Mouse (Mus musculus) brain, adult 2 months (tissue): Measurements from ENCODE around the gene Tob2.

Source experiments
- DNase-seq: peaks from one replicate; pipeline ENCODE4 v3.0.0; 2011; ENCODE audit warnings: low read depth, low spot score

The Tob2 gene

DNA sequence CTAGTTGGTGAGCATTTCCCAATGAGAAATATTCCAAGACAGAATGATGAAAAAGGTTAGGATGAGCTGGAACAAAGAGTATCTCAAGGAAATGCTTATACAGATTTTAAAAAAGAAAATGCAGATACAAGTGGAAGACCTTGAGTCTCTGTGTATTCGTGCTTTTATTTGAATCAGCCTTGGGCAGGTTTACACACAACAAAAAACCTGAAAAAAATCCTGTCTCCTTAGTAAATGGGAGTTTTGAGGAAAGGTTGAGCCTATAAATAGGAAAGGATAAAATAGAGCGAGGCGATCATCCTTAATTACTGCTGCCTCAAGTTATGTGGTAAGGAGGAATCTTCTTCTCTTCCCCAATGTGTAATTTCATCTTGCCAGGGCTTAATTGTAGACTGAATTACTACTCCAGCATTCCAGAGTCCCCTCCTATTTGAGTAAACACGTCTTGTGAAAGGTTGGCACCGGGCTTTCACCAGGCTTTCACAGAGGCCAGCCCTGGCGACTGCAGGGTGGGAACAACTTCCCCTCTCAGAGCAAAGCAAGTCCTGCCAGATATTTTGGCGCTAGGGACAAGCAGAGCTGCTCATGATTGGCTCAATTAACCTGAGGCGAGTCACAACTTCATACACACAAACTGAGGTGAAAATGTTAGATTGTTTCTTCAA lies 2.0 kb upstream of the Tob2 start:
- peak; percentile 72 for DNase-seq

DNA sequence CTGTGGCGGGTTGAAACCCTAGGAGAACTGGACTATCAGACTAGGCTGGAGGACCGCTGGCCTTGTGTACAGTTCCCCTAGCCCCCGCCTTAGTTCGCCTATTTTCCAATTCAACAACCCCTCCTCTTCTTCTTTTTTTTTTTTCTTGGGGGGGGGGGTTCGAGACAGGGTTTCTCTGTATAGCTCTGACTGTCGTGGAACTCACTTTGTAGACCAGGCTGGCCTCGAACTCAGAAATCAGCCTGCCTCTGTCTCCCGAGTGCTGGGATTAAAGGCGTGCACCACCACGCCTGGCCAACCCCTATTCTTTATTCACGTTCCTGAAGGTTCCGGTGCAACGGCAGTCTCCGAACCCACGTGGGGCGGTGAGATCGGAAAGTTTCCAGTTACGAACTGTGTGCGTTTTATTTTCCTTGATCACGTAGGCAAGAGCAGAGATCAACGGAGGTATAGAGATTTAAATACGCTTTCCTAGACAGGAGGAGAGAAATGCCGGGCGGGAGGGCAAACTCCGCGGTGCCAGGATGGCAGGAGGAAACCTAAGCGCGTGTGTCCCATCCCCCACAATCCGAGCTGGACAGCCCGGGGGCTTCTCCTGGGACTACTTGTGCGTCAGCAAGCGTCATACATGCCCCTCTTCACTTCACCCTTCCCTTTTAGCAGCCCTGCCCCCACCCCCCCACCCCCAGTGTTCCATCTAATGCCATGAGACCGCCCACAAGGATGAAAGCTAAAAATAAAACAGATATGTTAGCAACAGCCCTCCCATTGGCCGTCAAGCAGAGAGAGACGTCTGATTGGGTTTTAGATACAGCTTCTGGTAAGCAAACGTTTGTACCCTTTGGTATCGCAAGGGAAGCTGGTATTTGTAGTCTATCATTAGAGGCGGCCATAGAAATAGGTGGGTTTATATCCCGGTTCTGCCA lies 997 bp upstream of the Tob2 start:
- peak; percentile 99 for DNase-seq

DNA sequence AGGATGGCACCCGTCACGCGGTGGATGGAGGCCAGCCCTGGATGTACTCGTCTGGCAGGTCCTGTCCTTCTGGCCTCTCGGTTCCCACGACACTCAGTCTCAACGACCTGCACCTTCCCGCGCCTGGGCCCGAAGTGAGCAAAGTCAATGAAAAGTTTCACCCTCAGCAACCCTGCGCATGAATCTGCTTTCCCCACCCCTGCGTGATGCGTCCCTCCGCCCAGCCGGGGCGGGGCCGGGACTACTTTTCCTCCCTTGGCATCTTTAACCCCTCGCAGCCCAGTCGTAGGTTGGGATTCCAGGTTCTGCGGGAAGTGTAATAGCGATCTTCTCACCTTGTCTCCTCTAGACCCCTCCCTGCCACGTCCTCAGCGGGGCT lies 469 bp downstream of the Tob2 start:
- DNase-seq = peak; percentile 97

- no peak for DNase-seq
Observed at GRCm38 (mm10) chr15:81857724-81858116, 876 bp downstream of the Tob2 start.

GRCm38 (mm10) chr15:81856938-81857723 lies 1.5 kb downstream of the Tob2 start:
- peak; percentile 74 for DNase-seq

DNA sequence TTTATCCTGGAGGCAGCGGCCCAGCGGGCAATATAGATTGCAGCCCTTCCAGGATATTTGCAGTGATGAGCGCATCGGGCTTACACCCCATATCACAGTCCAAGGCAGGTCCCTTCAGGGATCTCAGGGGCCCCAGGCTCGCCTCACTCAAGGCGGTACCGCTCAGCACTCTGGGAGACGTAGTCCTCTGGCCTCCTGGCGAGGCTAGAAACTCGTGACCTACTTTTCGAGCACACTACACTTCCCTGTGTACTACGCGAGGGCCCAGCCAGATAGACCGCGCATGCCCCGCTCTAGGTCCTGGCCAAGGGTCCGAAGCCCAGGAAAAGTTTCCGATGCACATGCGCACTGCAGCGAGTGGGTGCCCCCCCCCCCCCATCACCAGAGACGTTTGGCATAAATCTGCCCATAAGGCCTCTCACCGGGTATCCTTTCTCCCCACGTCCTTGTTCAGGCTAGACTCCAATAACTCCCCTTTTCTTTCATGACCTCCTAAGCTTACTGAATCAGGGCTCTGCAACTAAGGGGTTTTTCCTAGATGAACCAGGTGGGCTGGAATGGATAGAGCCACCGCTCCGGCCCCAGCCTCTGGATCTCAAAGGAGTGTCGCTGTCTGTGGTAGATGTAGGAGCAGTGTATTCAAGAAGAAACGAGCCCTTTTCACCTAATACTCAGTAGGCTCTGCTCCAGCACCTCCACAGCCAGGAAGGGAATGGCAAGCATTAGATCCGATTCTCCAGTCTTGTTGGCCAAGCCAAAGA lies 2.4 kb downstream of the Tob2 start:
- DNase-seq = peak; percentile 99

DNA sequence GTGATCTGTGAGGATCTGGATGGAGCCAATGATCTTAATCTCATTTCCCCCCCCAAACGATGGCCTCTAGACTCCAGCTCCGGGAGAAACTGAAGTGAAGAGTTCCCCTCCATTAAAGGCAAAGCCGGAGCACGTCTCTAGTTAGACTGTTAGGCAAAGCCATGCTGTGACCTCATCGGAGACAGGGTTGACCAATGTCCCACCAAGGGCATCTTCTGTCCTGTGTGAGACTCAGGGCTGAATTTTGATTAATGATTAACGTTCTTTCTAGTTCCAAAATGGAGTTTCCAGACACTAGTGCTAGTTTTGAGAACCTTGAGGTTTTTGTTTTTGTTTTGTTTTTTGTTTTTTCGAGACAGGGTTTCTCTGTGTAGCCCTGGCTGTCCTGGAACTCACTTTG lies 5.5 kb downstream of the Tob2 start:
- DNase-seq = no peak

- DNase-seq = peak; percentile 55
Observed at GRCm38 (mm10) chr15:81852411-81853000, 6.1 kb downstream of the Tob2 start.

GRCm38 (mm10) chr15:81851375-81851774 lies 7.2 kb downstream of the Tob2 start:
- no peak for DNase-seq

DNA sequence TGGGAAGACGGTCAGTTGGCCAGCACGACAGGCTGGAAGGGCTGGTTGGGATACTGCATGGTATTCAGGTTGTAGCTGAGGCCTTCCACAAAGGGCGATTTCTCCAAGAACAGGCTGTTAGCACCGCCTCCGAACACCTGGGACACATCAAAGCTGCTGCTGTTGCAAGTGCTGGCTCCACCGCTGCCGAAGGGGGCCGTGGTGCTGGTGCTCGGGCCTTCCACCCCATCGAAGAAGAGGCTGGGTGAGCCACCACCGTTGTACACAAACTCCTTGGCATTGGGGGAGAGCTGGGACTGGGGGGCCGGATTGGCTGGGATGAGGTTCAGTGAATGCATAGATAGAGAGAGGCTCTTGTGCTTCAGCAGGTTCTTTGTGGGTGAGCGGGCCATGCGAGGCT lies 7.9 kb downstream of the Tob2 start:
- no peak for DNase-seq

DNA sequence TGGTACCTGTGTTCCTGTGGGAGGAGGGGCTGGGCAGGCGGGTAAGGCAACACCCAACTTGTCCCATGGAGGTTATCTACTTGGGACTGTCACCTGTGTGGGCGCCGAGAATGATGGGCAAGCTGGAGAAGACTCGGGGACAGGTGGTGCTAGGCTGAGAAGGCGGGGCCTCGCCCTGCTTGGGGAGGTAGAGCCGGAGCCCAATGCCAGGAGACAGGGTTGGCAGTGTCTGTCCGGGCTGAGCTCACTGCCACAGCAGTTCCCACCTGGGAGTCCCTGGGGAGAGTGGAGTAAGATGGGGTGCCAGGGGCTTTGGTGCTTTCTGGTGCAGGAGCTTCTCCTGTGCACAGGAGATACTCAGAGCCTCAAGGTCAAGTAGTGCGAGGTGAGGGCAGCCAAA lies 9.5 kb downstream of the Tob2 start:
- DNase-seq = peak; percentile 83

DNA sequence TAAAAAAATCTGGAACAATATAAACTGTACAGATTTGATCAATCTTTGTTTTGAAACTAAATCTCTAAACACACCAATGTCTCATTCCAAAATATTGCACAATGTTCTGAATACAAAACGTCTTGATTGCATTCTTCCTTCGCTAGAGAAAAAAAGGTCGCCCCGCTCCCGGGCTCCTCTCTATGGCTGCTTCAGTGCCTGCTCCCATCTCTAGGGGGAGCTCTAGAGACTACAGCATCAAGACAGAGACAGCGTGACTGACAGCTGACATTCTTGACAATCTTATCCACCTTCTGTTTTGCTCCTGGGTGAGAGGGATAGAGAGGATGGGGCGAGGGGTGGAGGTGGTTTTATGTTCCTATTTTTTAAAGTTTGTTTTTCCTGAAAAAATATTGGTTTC lies 10.3 kb downstream of the Tob2 start:
- peak; percentile 75 for DNase-seq

GRCm38 (mm10) chr15:81847861-81848260 lies 10.7 kb downstream of the Tob2 start:
- no peak for DNase-seq

DNA sequence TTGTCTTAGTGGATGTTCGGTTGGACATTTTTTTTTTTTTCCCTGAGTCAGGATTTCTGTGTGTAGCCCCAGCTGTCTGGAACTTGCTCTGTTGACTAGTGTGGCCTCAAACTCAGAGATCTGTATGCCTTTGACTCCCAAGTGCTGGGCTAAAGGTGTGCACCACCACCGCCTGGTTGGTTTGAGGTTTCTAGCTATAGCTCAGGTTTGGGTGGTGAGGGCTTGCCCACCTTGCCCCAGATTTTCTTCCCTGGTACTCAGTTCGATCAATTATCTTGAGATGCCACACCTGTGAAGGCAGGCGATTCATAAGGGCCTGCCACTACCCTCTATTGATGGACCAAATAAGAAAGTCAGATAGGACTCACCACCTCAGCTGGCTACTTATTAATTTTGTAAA lies 11.4 kb downstream of the Tob2 start:
- DNase-seq = no peak

DNA sequence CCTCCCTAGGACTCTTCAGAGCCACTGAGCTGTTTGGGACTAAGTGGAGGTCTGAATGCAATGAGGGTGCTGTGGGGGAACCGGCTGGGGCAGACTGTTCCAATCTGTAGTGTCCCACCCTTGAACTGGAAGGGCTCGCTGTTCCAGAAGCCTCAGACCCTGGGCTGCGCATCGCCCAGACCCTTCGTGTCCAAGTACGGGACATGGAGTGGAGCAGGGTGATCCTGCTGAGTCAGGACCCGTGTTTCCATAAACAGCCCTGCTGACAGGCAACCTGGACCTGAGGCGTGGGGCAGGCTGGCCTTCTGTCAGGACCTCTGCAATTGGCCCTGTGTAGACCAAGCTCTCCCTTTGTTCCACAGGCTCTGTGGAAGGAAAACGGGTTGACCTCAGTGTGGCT lies 11.8 kb downstream of the Tob2 start:
- no peak for DNase-seq

GRCm38 (mm10) chr15:81845724-81846123 lies 12.9 kb downstream of the Tob2 start:
- peak; percentile 68 for DNase-seq

DNA sequence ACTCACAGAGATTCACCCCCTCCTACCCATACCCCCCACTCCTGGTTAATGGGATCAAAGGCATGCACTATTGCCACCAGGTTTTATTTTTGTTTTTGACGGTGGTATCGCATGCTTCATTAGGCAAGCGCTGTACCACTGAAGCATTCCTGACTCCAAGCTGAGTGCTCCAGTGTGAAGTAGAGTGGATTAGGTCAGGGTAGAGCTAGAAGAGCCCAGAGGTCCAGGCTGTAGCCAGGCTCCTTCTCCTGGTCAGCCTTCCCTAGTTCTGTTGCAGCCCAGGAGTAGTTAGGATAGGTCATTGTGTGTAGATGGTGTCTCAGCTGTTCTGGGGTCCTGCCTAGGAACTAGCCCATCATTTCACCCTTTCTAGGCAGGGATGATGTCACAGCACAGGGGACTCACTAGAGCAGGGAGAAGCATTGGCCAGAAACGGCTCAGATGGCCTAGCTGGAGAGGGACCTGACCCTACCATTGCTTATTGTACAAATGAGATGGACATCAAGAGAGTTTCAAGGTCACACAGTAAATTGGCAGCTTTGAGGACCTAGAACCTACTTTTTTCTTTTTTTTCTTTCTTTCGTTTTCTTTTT lies 13.5 kb downstream of the Tob2 start:
- DNase-seq = no peak

DNA sequence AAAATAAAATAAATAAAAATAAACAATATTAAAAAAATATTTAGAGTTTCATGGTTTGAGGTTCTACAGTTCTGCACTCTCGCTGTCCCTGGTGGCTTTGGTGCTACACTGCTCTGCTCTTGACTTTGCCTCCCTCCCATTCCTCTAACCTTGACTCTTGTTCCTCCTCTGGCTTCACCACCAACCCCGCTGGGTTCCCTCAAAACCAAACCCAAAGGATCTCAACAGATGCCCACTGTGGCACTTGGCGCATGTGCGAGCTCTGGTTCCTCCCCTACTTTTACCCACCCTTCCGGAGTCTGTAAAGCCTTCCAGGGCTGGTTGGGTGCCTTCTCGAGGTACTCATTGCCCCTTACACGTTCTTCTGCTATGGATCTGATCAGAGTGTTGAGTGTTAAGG lies 16.3 kb downstream of the Tob2 start:
- DNase-seq = no peak

DNA sequence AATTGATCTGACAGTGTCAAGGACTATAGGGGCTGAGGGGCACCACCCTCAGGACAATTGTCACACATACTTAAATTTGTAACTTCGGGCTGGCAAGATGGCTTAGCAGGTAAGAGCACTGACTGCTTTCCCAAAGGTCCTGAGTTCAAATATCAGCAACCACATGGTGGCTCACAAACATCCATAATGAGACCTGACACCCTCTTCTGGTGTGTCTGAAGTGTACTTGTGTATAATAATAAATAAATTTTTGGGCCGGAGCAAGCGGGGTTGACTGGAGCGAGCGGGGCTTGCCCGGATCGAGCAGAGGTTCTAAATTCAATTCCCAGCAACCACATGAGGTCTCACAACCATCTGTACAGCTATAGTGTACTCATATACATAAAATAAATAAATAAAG lies 18.3 kb downstream of the Tob2 start:
- no peak for DNase-seq

DNA sequence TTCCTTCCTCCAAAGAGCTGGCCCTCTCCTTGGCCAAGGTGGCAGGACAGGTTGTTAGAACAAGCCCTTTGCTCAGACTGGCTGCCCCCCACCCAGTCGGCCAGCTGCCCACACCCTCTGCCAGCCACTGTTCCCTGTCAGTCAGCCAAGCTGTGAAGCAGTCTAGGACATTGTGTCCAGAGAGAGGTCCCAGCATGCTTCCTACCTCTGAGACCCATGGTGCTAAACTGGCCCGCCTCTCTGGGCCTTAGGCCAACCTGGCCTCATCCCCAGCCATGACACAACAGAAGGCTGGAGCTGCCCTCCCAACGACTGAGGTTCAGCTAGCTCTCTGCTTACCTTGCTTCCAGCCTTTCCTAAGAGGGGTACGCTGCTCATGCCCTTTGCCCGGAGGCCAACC lies 19.0 kb downstream of the Tob2 start:
- peak; percentile 98 for DNase-seq
